Mouse (Mus musculus) embryonic facial prominence, embryonic 15.5 days (tissue): ENCODE measurements around the gene Adk. TPM values are rescaled to one million over a fixed set of nuclear protein-coding genes. Genes with fewer than 3 reads are reported as not detected.

Experiments used
- ATAC-seq: fragments of 200-750 bp; cut with Nextera tagmentation; 2 replicates; pipeline ENCODE4 v1.8.0; 2017; ENCODE audit warnings: low read depth, moderate TSS enrichment; ENCODE audit not compliant: insufficient number of reproducible peaks, low FRiP score, low TSS enrichment
- H3K27ac ChIP-seq: fragments of 300-500 bp; sonication (generic); replicated peaks from 2 replicates; pipeline ENCODE4 v1.5.1; 2015; ENCODE audit warnings: mild to moderate bottlenecking, inconsistent platforms
- H3K27me3 ChIP-seq: fragments of 300-500 bp; sonication (generic); 2 replicates; pipeline ENCODE4 v1.6.1; 2015; ENCODE audit warnings: inconsistent platforms
- H3K36me3 ChIP-seq: fragments of 300-500 bp; sonication (generic); 2 replicates; pipeline ENCODE4 v1.6.1; 2015; ENCODE audit warnings: mild to moderate bottlenecking, inconsistent platforms
- H3K4me1 ChIP-seq: fragments of 300-500 bp; sonication (generic); 2 replicates; pipeline ENCODE4 v1.6.1; 2015; ENCODE audit warnings: inconsistent platforms
- H3K4me2 ChIP-seq: fragments of 300-500 bp; sonication (generic); replicated peaks from 2 replicates; pipeline ENCODE4 v1.6.1; 2015; ENCODE audit warnings: mild to moderate bottlenecking, inconsistent platforms
- H3K4me3 ChIP-seq: fragments of 300-500 bp; sonication (generic); replicated peaks from 2 replicates; pipeline ENCODE4 v1.5.1; 2015; ENCODE audit warnings: mild to moderate bottlenecking, inconsistent platforms
- H3K9ac ChIP-seq: fragments of 300-500 bp; sonication (generic); 2 replicates; pipeline ENCODE4 v1.6.1; 2015; ENCODE audit warnings: inconsistent platforms
- H3K9me3 ChIP-seq: fragments of 300-500 bp; sonication (generic); replicated peaks from 2 replicates; pipeline ENCODE4 v1.6.1; 2016; ENCODE audit warnings: inconsistent platforms
- WGBS: fragments of 180-500 bp; shearing (Covaris S2); methylation state at CpG from one replicate; pipeline ENCODE4 v1.1.7; 2015; 5-methylcytosine and 5-hydroxymethylcytosine counted together
- polyA plus RNA-seq: library from polyadenylated mRNA; unstranded; fragments of >200 nt; fragmentation: Nextera tagmentation; extraction: Ambion mirVana; gene quantifications from 2 replicates; pipeline ENCODE4 v1.2.1, GENCODE M21; 2015

Adk gene
- polyA plus RNA-seq, 1 experiment from 2014 or later: 139 TPM

- ATAC-seq: no peak
- Histone ChIP-seq H3K4me2 (no peak overlapping the region), H3K27me3 (no peaks in the 10 kb centered on the region), H3K4me3 (no peak overlapping the region), H3K9ac (no peak overlapping the region), H3K4me1 (peaks cover 5% of the 10 kb centered on the region; the same call in 1 of the 2 replicates), H3K36me3 (no peaks in the 10 kb centered on the region), H3K27ac (peak overlapping the region; percentile 52), H3K9me3 (no peaks in the 10 kb centered on the region)
- WGBS: 57% methylated on average over 8 of the region's 8 CpGs
Observed at GRCm38 (mm10) chr14:21402621-21403405, 350.4 kb downstream of the Adk start.

- Histone ChIP-seq H3K36me3 (no peaks in the 10 kb centered on the region), H3K27me3 (no peaks in the 10 kb centered on the region), H3K27ac (no peak overlapping the region), H3K4me2 (no peak overlapping the region), H3K4me1 (peaks cover 5% of the 10 kb centered on the region; the same call in 1 of the 2 replicates), H3K4me3 (no peak overlapping the region), H3K9me3 (no peaks in the 10 kb centered on the region), H3K9ac (no peak overlapping the region)
- ATAC-seq: no peak
- WGBS: 47% methylated on average over 5 of the region's 5 CpGs
Observed at GRCm38 (mm10) chr14:21406946-21407345, 354.6 kb downstream of the Adk start.

GRCm38 (mm10) chr14:21408846-21409245, 356.5 kb downstream of the Adk start:
- no peaks in the 10 kb centered on the region for H3K27me3 ChIP-seq
- H3K9ac ChIP-seq: no peak overlapping the region
- no peaks in the 10 kb centered on the region for H3K9me3 ChIP-seq
- H3K4me3 ChIP-seq: no peak overlapping the region
- ATAC-seq: no peak
- WGBS: 82% methylated on average over 4 of the region's 4 CpGs
- no peak overlapping the region for H3K27ac ChIP-seq
- no peak overlapping the region for H3K4me2 ChIP-seq
- no peaks in the 10 kb centered on the region for H3K4me1 ChIP-seq
- H3K36me3 ChIP-seq: no peaks in the 10 kb centered on the region

- ATAC-seq: no peak
- Histone ChIP-seq H3K4me2 (no peak overlapping the region), H3K9me3 (no peaks in the 10 kb centered on the region), H3K4me1 (no peaks in the 10 kb centered on the region), H3K27me3 (no peaks in the 10 kb centered on the region), H3K9ac (no peak overlapping the region), H3K36me3 (no peaks in the 10 kb centered on the region), H3K27ac (no peak overlapping the region), H3K4me3 (no peak overlapping the region)
- 74% methylated on average over 7 of the region's 7 CpGs for WGBS
Observed at GRCm38 (mm10) chr14:21410769-21411477, 358.5 kb downstream of the Adk start.

- no peak for ATAC-seq
- H3K4me3 ChIP-seq: no peak overlapping the region
- H3K4me1 ChIP-seq: no peaks in the 10 kb centered on the region
- H3K27me3 ChIP-seq: no peaks in the 10 kb centered on the region
- H3K4me2 ChIP-seq: no peak overlapping the region
- H3K36me3 ChIP-seq: no peaks in the 10 kb centered on the region
- H3K9ac ChIP-seq: no peak overlapping the region
- WGBS: 82% methylated on average over 6 of the region's 6 CpGs
- no peak overlapping the region for H3K27ac ChIP-seq
- H3K9me3 ChIP-seq: no peaks in the 10 kb centered on the region
Observed at GRCm38 (mm10) chr14:21411524-21411923, 359.1 kb downstream of the Adk start.

- 73% methylated on average over 7 of the region's 7 CpGs for WGBS
- no peak for ATAC-seq
- Histone ChIP-seq H3K27me3 (no peaks in the 10 kb centered on the region), H3K4me1 (no peaks in the 10 kb centered on the region), H3K9me3 (no peaks in the 10 kb centered on the region), H3K4me3 (no peak overlapping the region), H3K9ac (no peak overlapping the region), H3K4me2 (no peak overlapping the region), H3K27ac (no peak overlapping the region), H3K36me3 (no peaks in the 10 kb centered on the region)
Observed at GRCm38 (mm10) chr14:21418332-21418731, 366.0 kb downstream of the Adk start.

GRCm38 (mm10) chr14:21427369-21427768, 375.0 kb downstream of the Adk start:
- Histone ChIP-seq H3K9me3 (no peaks in the 10 kb centered on the region), H3K4me3 (no peak overlapping the region), H3K27ac (no peak overlapping the region), H3K9ac (no peak overlapping the region), H3K36me3 (no peaks in the 10 kb centered on the region), H3K27me3 (no peaks in the 10 kb centered on the region), H3K4me1 (no peaks in the 10 kb centered on the region), H3K4me2 (no peak overlapping the region)
- WGBS: 70% methylated on average over 7 of the region's 7 CpGs
- no peak for ATAC-seq

GRCm38 (mm10) chr14:21433415-21433814, 381.0 kb downstream of the Adk start:
- 88% methylated on average over 4 of the region's 4 CpGs for WGBS
- peak overlapping the region; percentile 44; the same call in 1 of the 2 replicates for H3K27ac ChIP-seq
- no peak overlapping the region for H3K4me3 ChIP-seq
- no peak overlapping the region for H3K4me2 ChIP-seq
- peaks cover 8% of the 10 kb centered on the region for H3K4me1 ChIP-seq
- no peaks in the 10 kb centered on the region for H3K36me3 ChIP-seq
- ATAC-seq: no peak
- no peaks in the 10 kb centered on the region for H3K27me3 ChIP-seq
- H3K9me3 ChIP-seq: no peaks in the 10 kb centered on the region
- no peak overlapping the region for H3K9ac ChIP-seq

- Histone ChIP-seq H3K9me3 (no peaks in the 10 kb centered on the region), H3K4me3 (no peak overlapping the region), H3K9ac (no peak overlapping the region), H3K4me2 (no peak overlapping the region), H3K27ac (peak overlapping the region; percentile 39; the same call in 1 of the 2 replicates), H3K27me3 (no peaks in the 10 kb centered on the region), H3K36me3 (no peaks in the 10 kb centered on the region), H3K4me1 (peaks cover 8% of the 10 kb centered on the region)
- ATAC-seq: peak; percentile 70; the same call in 1 of the 2 replicates
- 32% methylated on average over 5 of the region's 5 CpGs for WGBS
Observed at GRCm38 (mm10) chr14:21433995-21434394, 381.6 kb downstream of the Adk start.

- H3K27me3 ChIP-seq: no peaks in the 10 kb centered on the region
- ATAC-seq: no peak
- no peak overlapping the region for H3K4me3 ChIP-seq
- H3K36me3 ChIP-seq: no peaks in the 10 kb centered on the region
- H3K9me3 ChIP-seq: no peaks in the 10 kb centered on the region
- H3K4me1 ChIP-seq: peaks cover 13% of the 10 kb centered on the region
- no peak overlapping the region for H3K4me2 ChIP-seq
- no peak overlapping the region for H3K9ac ChIP-seq
- 40% methylated on average over 9 of the region's 9 CpGs for WGBS
- H3K27ac ChIP-seq: peak overlapping the region; percentile 74
Observed at GRCm38 (mm10) chr14:21434686-21435085, 382.3 kb downstream of the Adk start.

- Histone ChIP-seq H3K36me3 (no peaks in the 10 kb centered on the region), H3K9me3 (no peaks in the 10 kb centered on the region), H3K4me3 (no peak overlapping the region), H3K27ac (peak overlapping the region; percentile 65), H3K27me3 (no peaks in the 10 kb centered on the region), H3K4me1 (peaks cover 49% of the 10 kb centered on the region), H3K9ac (no peak overlapping the region), H3K4me2 (no peak overlapping the region)
- 18% methylated on average over 4 of the region's 4 CpGs for WGBS
- ATAC-seq: peak; percentile 71
Observed at GRCm38 (mm10) chr14:21439785-21440184, 387.4 kb downstream of the Adk start.
